Mouse (Mus musculus) heart, postnatal 0 days (tissue): ENCODE results near the gene Pak6. TPM values are rescaled to one million over a fixed set of nuclear protein-coding genes. Genes with fewer than 3 reads are reported as not detected.
A peak's percentile ranks its signal among the peaks of the same experiment; 100 is the strongest.

Experiments
- ATAC-seq: fragments of 200-750 bp; cut with Nextera tagmentation; 2 replicates; pipeline ENCODE4 v1.8.0; 2017; ENCODE audit warnings: low read depth, moderate number of reproducible peaks, moderate library complexity; ENCODE audit not compliant: insufficient read depth
- DNase-seq: peaks from one replicate; pipeline ENCODE4 v3.0.0-alpha.2; 2016; ENCODE audit warnings: low spot score
- H3K27ac ChIP-seq: fragments of 300-500 bp; sonication (generic); 2 replicates; pipeline ENCODE4 v1.5.1; 2014; ENCODE audit warnings: low read depth, mild to moderate bottlenecking
- H3K27me3 ChIP-seq: fragments of 300-500 bp; sonication (generic); 2 replicates; pipeline ENCODE4 v1.6.1; 2014; ENCODE audit warnings: low read length, mixed read lengths; ENCODE audit not compliant: control insufficient read depth, insufficient read depth
- H3K36me3 ChIP-seq: fragments of 300-500 bp; sonication (generic); replicated peaks from 2 replicates; pipeline ENCODE4 v1.6.1; 2014; ENCODE audit warnings: low read length, mixed read lengths; ENCODE audit not compliant: control insufficient read depth, insufficient read depth
- H3K4me1 ChIP-seq: fragments of 300-500 bp; sonication (generic); 2 replicates; pipeline ENCODE4 v1.6.1; 2014; ENCODE audit warnings: antibody characterized with exemption; ENCODE audit not compliant: control insufficient read depth, insufficient read depth
- H3K4me2 ChIP-seq: fragments of 300-500 bp; sonication (generic); 2 replicates; pipeline ENCODE4 v1.6.1; 2014; ENCODE audit warnings: low read depth, mild to moderate bottlenecking, low read length, moderate library complexity
- H3K4me3 ChIP-seq: fragments of 300-500 bp; sonication (generic); 2 replicates; pipeline ENCODE4 v1.5.1; 2014; ENCODE audit warnings: low read depth, low read length
- H3K9ac ChIP-seq: fragments of 300-500 bp; sonication (generic); replicated peaks from 2 replicates; pipeline ENCODE4 v1.6.1; 2014; ENCODE audit warnings: low read depth, low read length, mixed read lengths
- H3K9me3 ChIP-seq: fragments of 300-500 bp; sonication (generic); replicated peaks from 2 replicates; pipeline ENCODE4 v1.6.1; 2016; ENCODE audit warnings: low read length; ENCODE audit not compliant: control insufficient read depth
- CTCF ChIP-seq: IDR thresholded peaks from 2 replicates; pipeline ENCODE4 v1.5.1; 2016; ENCODE audit warnings: antibody characterized with exemption, control low read depth, low read depth
- EP300 ChIP-seq: IDR thresholded peaks from 2 replicates; pipeline ENCODE4 v1.6.1; 2016; ENCODE audit warnings: antibody characterized with exemption, low read depth
- WGBS: fragments of 180-500 bp; shearing (Covaris S2); extraction: QIAGEN DNeasy Blood & Tissue Kit; methylation state at CpG from one replicate; pipeline ENCODE4 v1.1.7; 2014; 5-methylcytosine and 5-hydroxymethylcytosine counted together
- polyA plus RNA-seq: library from polyadenylated mRNA; unstranded; fragments of >200 nt; fragmentation: Nextera tagmentation; extraction: Ambion mirVana; gene quantifications from 2 replicates; pipeline ENCODE4 v1.2.1, GENCODE M21; 2015
- total RNA-seq: library from RNA; depleted of rRNA; stranded (reverse); fragments of >200 nt; gene quantifications from 2 replicates; pipeline ENCODE4 v1.2.3, GENCODE M21; 2014; ENCODE audit warnings: low replicate concordance; rRNA removed

Gene Pak6
- total and polyA plus RNA-seq, 2 experiments from 2014 or later: 9.0 to 17.0 TPM

- 11% methylated on average over 10 of the region's 10 CpGs for WGBS
- DNase-seq: no peak
These were observed 84.3 kb downstream of the Pak6 start for GRCm38 (mm10) chr2:118747301-118747960.

More at GRCm38 (mm10) chr2:118747301-118747960, 84.3 kb downstream of the Pak6 start:
- peaks cover 53% of the 10 kb centered on the region for H3K4me1 ChIP-seq
- H3K36me3 ChIP-seq: peaks cover 9% of the 10 kb centered on the region
- H3K4me2 ChIP-seq: peak overlapping the region; percentile 97
- TF ChIP-seq CTCF (no peak), EP300 (no peak)
- H3K4me3 ChIP-seq: peak overlapping the region; percentile 93
- no peak for ATAC-seq
- H3K9me3 ChIP-seq: no peaks in the 10 kb centered on the region
- no peaks in the 10 kb centered on the region for H3K27me3 ChIP-seq
- H3K9ac ChIP-seq: peak overlapping the region; percentile 97
- H3K27ac ChIP-seq: peak overlapping the region; percentile 92

Other genes with a start within 250 kb of the Pak6 start
- 123 and 141 TPM in 2 replicates for gene Srp14, start 183.6 kb upstream of the Pak6 start, total RNA-seq
- gene Srp14, start 183.6 kb upstream of the Pak6 start, polyA plus RNA-seq: 210 and 219 TPM in 2 replicates
- 12.7 and 14.5 TPM in 2 replicates for gene Bmf, start 113.6 kb upstream of the Pak6 start, total RNA-seq
- gene Bmf, start 113.6 kb upstream of the Pak6 start, polyA plus RNA-seq: 1.5 and 1.6 TPM in 2 replicates
- 37.7 and 46.9 TPM in 2 replicates for gene Bub1b, start 65.1 kb upstream of the Pak6 start, total RNA-seq
- gene Bub1b, start 65.1 kb upstream of the Pak6 start, polyA plus RNA-seq: 14.8 and 16.2 TPM in 2 replicates
- gene Ankrd63, start 40.7 kb downstream of the Pak6 start, total RNA-seq: 7.6 and 14.3 TPM in 2 replicates
- 1.6 and 2.0 TPM in 2 replicates for gene Ankrd63, start 40.7 kb downstream of the Pak6 start, polyA plus RNA-seq
- gene Plcb2, start 65.1 kb downstream of the Pak6 start, total RNA-seq: 1.6 and 7.6 TPM in 2 replicates
- 2.0 and 2.6 TPM in 2 replicates for gene Plcb2, start 65.1 kb downstream of the Pak6 start, polyA plus RNA-seq
- 39.4 and 44.2 TPM in 2 replicates for gene Inafm2, start 82.5 kb downstream of the Pak6 start, total RNA-seq
- 39.9 and 48.4 TPM in 2 replicates for gene Inafm2, start 82.5 kb downstream of the Pak6 start, polyA plus RNA-seq
- 5.7 and 6.8 TPM in 2 replicates for gene Ccdc9b, start 99.4 kb downstream of the Pak6 start, total RNA-seq
- gene Ccdc9b, start 99.4 kb downstream of the Pak6 start, polyA plus RNA-seq: 3.3 and 3.4 TPM in 2 replicates
- gene Phgr1, start 109.5 kb downstream of the Pak6 start, total RNA-seq: not detected in 2 replicates
- gene Phgr1, start 109.5 kb downstream of the Pak6 start, polyA plus RNA-seq: not detected in 2 replicates
- 0.19 and 0.38 TPM in 2 replicates for gene Disp2, start 116.4 kb downstream of the Pak6 start, total RNA-seq
- gene Disp2, start 116.4 kb downstream of the Pak6 start, polyA plus RNA-seq: 0.03 and 0.07 TPM in 2 replicates
- gene Knstrn, start 150.7 kb downstream of the Pak6 start, total RNA-seq: 19.8 and 28.0 TPM in 2 replicates
- 36.4 and 39.9 TPM in 2 replicates for gene Knstrn, start 150.7 kb downstream of the Pak6 start, polyA plus RNA-seq
- gene Ivd, start 198.7 kb downstream of the Pak6 start, total RNA-seq: 154 and 163 TPM in 2 replicates
- 84.2 and 92.2 TPM in 2 replicates for gene Ivd, start 198.7 kb downstream of the Pak6 start, polyA plus RNA-seq
- 9.4 and 11.7 TPM in 2 replicates for gene Bahd1, start 237.1 kb downstream of the Pak6 start, total RNA-seq
- gene Bahd1, start 237.1 kb downstream of the Pak6 start, polyA plus RNA-seq: 1.6 and 1.9 TPM in 2 replicates